Mouse (Mus musculus) limb, embryonic 15.5 days (tissue): ENCODE data around the gene Olfr643. TPM values are rescaled to one million over a fixed set of nuclear protein-coding genes. Genes with fewer than 3 reads are reported as not detected.
"Not testable (repeated sequence)": the region's sequence is repeated elsewhere in the genome, so short reads cannot be mapped to it uniquely, and the experiment has no call there.

Source experiments
- ATAC-seq: fragments of 200-750 bp; cut with Nextera tagmentation; 2 replicates; pipeline ENCODE4 v1.8.0; 2017; ENCODE audit warnings: low read depth, moderate TSS enrichment; ENCODE audit not compliant: insufficient number of reproducible peaks, low FRiP score, low TSS enrichment
- H3K27ac ChIP-seq: fragments of 300-500 bp; sonication (generic); 2 replicates; pipeline ENCODE4 v1.5.1; 2015; ENCODE audit warnings: moderate library complexity, mild to moderate bottlenecking, inconsistent platforms
- H3K27me3 ChIP-seq: fragments of 300-500 bp; sonication (generic); 2 replicates; pipeline ENCODE4 v1.6.1; 2015; ENCODE audit warnings: inconsistent platforms
- H3K36me3 ChIP-seq: fragments of 300-500 bp; sonication (generic); 2 replicates; pipeline ENCODE4 v1.6.1; 2015; ENCODE audit warnings: inconsistent platforms
- H3K4me1 ChIP-seq: fragments of 300-500 bp; sonication (generic); 2 replicates; pipeline ENCODE4 v1.6.1; 2015; ENCODE audit warnings: inconsistent platforms
- H3K4me2 ChIP-seq: fragments of 300-500 bp; sonication (generic); 2 replicates; pipeline ENCODE4 v1.6.1; 2015; ENCODE audit warnings: mild to moderate bottlenecking, inconsistent platforms
- H3K4me3 ChIP-seq: fragments of 300-500 bp; sonication (generic); 2 replicates; pipeline ENCODE4 v1.5.1; 2015; ENCODE audit warnings: mild to moderate bottlenecking, inconsistent platforms
- H3K9ac ChIP-seq: fragments of 300-500 bp; sonication (generic); 2 replicates; pipeline ENCODE4 v1.6.1; 2015; ENCODE audit warnings: inconsistent platforms
- H3K9me3 ChIP-seq: fragments of 300-500 bp; sonication (generic); 2 replicates; pipeline ENCODE4 v1.6.1; 2016; ENCODE audit warnings: inconsistent platforms
- WGBS: fragments of 180-500 bp; shearing (Covaris S2); methylation state at CpG from one replicate; pipeline ENCODE4 v1.1.7; 2015; 5-methylcytosine and 5-hydroxymethylcytosine counted together
- polyA plus RNA-seq: library from polyadenylated mRNA; unstranded; fragments of >200 nt; fragmentation: Nextera tagmentation; extraction: Ambion mirVana; gene quantifications from 2 replicates; pipeline ENCODE4 v1.2.1, GENCODE M21; 2015

The Olfr643 gene
- polyA plus RNA-seq, 1 experiment from 2014 or later, result not detected

- H3K4me1 ChIP-seq, result no peaks in the 10 kb centered on the region
- no peaks in the 10 kb centered on the region for H3K36me3 ChIP-seq
Observed at GRCm38 (mm10) chr7:103998446-103998845, 138.8 kb downstream of the Olfr643 start, which contains the start of gene Olfr638. TSS of gene Olfr638 (plus strand) at chr7:103998746.

GRCm38 (mm10) chr7:103971782-103972181 lies 165.4 kb downstream of the Olfr643 start:
- no peak overlapping the region for H3K27ac ChIP-seq
- H3K4me1 ChIP-seq, result no peaks in the 10 kb centered on the region
- H3K4me2 ChIP-seq, result no peak overlapping the region
- no peaks in the 10 kb centered on the region for H3K9me3 ChIP-seq
- no peak overlapping the region for H3K4me3 ChIP-seq
- ATAC-seq, result no peak
- H3K9ac ChIP-seq, result no peak overlapping the region
- no peaks in the 10 kb centered on the region for H3K36me3 ChIP-seq
- H3K27me3 ChIP-seq, result no peaks in the 10 kb centered on the region
- 63% methylated on average over 1 of the region's 1 CpGs for WGBS

More at GRCm38 (mm10) chr7:103998446-103998845, 138.8 kb downstream of the Olfr643 start, which contains the start of gene Olfr638:
- H3K9ac ChIP-seq, result no peak within 1 kb of the TSS
- no peaks in the 10 kb centered on the region for H3K9me3 ChIP-seq
- no peak within 1 kb of the TSS for H3K4me2 ChIP-seq
- no peak within 1 kb of the TSS for H3K27ac ChIP-seq
- H3K4me3 ChIP-seq, result no peak within 1 kb of the TSS
- no peaks in the 10 kb centered on the region for H3K27me3 ChIP-seq
- ATAC-seq, result no peak

- no peak within 1 kb of the TSS for H3K9ac ChIP-seq
- H3K4me3 ChIP-seq, result no peak within 1 kb of the TSS
- no peaks in the 10 kb centered on the region for H3K9me3 ChIP-seq
- no peak within 1 kb of the TSS for H3K27ac ChIP-seq
- no peaks in the 10 kb centered on the region for H3K27me3 ChIP-seq
- WGBS, result 83% methylated on average over 1 of the region's 1 CpGs
- no peak within 1 kb of the TSS for H3K4me2 ChIP-seq
- H3K36me3 ChIP-seq, result no peaks in the 10 kb centered on the region
- H3K4me1 ChIP-seq, result no peaks in the 10 kb centered on the region
- no peak for ATAC-seq
Observed at GRCm38 (mm10) chr7:103970852-103971251, 166.4 kb downstream of the Olfr643 start, which contains the start of gene Olfr635. TSS of gene Olfr635 (plus strand) at chr7:103971152.

GRCm38 (mm10) chr7:103966873-103967272 lies 170.3 kb downstream of the Olfr643 start:
- H3K4me1 ChIP-seq, H3K4me3 ChIP-seq, H3K27me3 ChIP-seq, H3K36me3 ChIP-seq, ATAC-seq, H3K4me2 ChIP-seq, H3K9me3 ChIP-seq, H3K9ac ChIP-seq, H3K27ac ChIP-seq: not testable (repeated sequence)
- WGBS, result 91% methylated on average over 22 of the region's 22 CpGs

Other genes starting within 250 kb of the Olfr643 start
- gene Olfr64, start 242.9 kb downstream of the Olfr643 start, polyA plus RNA-seq, result not detected in 2 replicates
- gene Olfr65, start 233.9 kb downstream of the Olfr643 start, polyA plus RNA-seq, result not detected in 2 replicates
- not detected in 2 replicates for gene Olfr631, start 208.6 kb downstream of the Olfr643 start, polyA plus RNA-seq
- not detected in 2 replicates for gene Olfr632, start 203.1 kb downstream of the Olfr643 start, polyA plus RNA-seq
- gene Olfr633, start 193.0 kb downstream of the Olfr643 start, polyA plus RNA-seq, result not detected in 2 replicates
- gene Olfr635, start 166.3 kb downstream of the Olfr643 start, polyA plus RNA-seq, result not detected in 2 replicates
- gene Olfr638, start 138.7 kb downstream of the Olfr643 start, polyA plus RNA-seq, result not detected in 2 replicates
- not detected in 2 replicates for gene Olfr639, start 120.1 kb downstream of the Olfr643 start, polyA plus RNA-seq
- gene Olfr640, start 111.8 kb downstream of the Olfr643 start, polyA plus RNA-seq, result not detected in 2 replicates
- not detected in 2 replicates for gene Olfr641, start 102.0 kb downstream of the Olfr643 start, polyA plus RNA-seq
- gene Olfr642, start 84.7 kb downstream of the Olfr643 start, polyA plus RNA-seq, result not detected in 2 replicates
- not detected in 2 replicates for gene 4930516K23Rik, start 76.0 kb downstream of the Olfr643 start, polyA plus RNA-seq
- gene Olfr644, start 65.5 kb downstream of the Olfr643 start, polyA plus RNA-seq, result not detected in 2 replicates
- gene Olfr645, start 51.9 kb downstream of the Olfr643 start, polyA plus RNA-seq, result not detected in 2 replicates
- gene Olfr646, start 32.5 kb downstream of the Olfr643 start, polyA plus RNA-seq, result not detected in 2 replicates
- not detected in 2 replicates for gene Ubqln5, start 7.6 kb downstream of the Olfr643 start, polyA plus RNA-seq
- gene Ubqln3, start 5.9 kb upstream of the Olfr643 start, polyA plus RNA-seq, result not detected in 2 replicates
- gene Ubqlnl, start 13.2 kb upstream of the Olfr643 start, polyA plus RNA-seq, result not detected in 2 replicates
- gene Olfm5, start 27.4 kb upstream of the Olfr643 start, polyA plus RNA-seq, result not detected in 2 replicates
- 0.11 and 0.24 TPM in 2 replicates for gene Olfr648, start 46.0 kb upstream of the Olfr643 start, polyA plus RNA-seq
- gene Olfr649, start 58.6 kb upstream of the Olfr643 start, polyA plus RNA-seq, result not detected in 2 replicates
- 0.50 and 0.61 TPM in 2 replicates for gene Trim6, start 81.4 kb upstream of the Olfr643 start, polyA plus RNA-seq
- gene Trim34a, start 107.1 kb upstream of the Olfr643 start, polyA plus RNA-seq, result 1.8 and 1.9 TPM in 2 replicates
- 0.26 and 0.37 TPM in 2 replicates for gene Trim5, start 150.7 kb upstream of the Olfr643 start, polyA plus RNA-seq
- 5.7 and 6.1 TPM in 2 replicates for gene Trim12a, start 178.1 kb upstream of the Olfr643 start, polyA plus RNA-seq
- gene Trim34b, start 192.1 kb upstream of the Olfr643 start, polyA plus RNA-seq, result not detected in 2 replicates
- 1.7 and 2.7 TPM in 2 replicates for gene Trim12c, start 216.0 kb upstream of the Olfr643 start, polyA plus RNA-seq
- gene Trim30b, start 232.5 kb upstream of the Olfr643 start, polyA plus RNA-seq, result 0.04 TPM in 1 of 2 replicates, not detected in the other